Mouse (Mus musculus) olfactory bulb, adult 2 months (tissue): Measurements from ENCODE around the gene Shisa6. TPM values are rescaled to one million over a fixed set of nuclear protein-coding genes. Genes with fewer than 3 reads are reported as not detected.

Experiments used
- H3K27ac ChIP-seq: fragments of 200-500 bp; 2 replicates; pipeline ENCODE4 v1.5.1; 2012; ENCODE audit warnings: low read depth, low read length; ENCODE audit not compliant: insufficient read depth
- H3K4me1 ChIP-seq: fragments of 200-500 bp; 2 replicates; pipeline ENCODE4 v1.6.1; 2012; ENCODE audit warnings: low read length; ENCODE audit not compliant: control insufficient read depth, insufficient read depth
- H3K4me3 ChIP-seq: fragments of 200-500 bp; 2 replicates; pipeline ENCODE4 v1.5.1; 2012; ENCODE audit warnings: mild to moderate bottlenecking, low read depth, low read length, moderate library complexity; ENCODE audit not compliant: insufficient read depth
- CTCF ChIP-seq: fragments of 200-500 bp; IDR thresholded peaks from 2 replicates; pipeline ENCODE4 v1.5.1; 2012; ENCODE audit warnings: low read depth, mild to moderate bottlenecking, low read length, moderate library complexity; ENCODE audit not compliant: insufficient read depth
- POLR2A ChIP-seq: fragments of 200-500 bp; IDR thresholded peaks from 2 replicates; pipeline ENCODE4 v1.6.1; 2012; ENCODE audit warnings: mild to moderate bottlenecking, low read depth, low read length, moderate library complexity; ENCODE audit not compliant: insufficient read depth
- WGBS: fragments of 180-500 bp; shearing (Covaris S2); methylation state at CpG from one replicate; pipeline ENCODE4 v1.1.7; 2018; 5-methylcytosine and 5-hydroxymethylcytosine counted together
- polyA plus RNA-seq: library from polyadenylated mRNA; stranded (reverse); fragments of >200 nt; gene quantifications from 2 replicates; pipeline ENCODE4 v1.2.4, GENCODE M21; 2012; ENCODE audit warnings: low replicate concordance; ENCODE audit not compliant: missing spikeins, insufficient read depth, insufficient read length

The Shisa6 gene
- polyA plus RNA-seq, 1 experiment = not detected

GRCm38 (mm10) chr11:66267029-66267428 is 258.7 kb downstream of the Shisa6 start:
- 57% methylated on average over 3 of the region's 3 CpGs for WGBS
- H3K27ac ChIP-seq = no peak overlapping the region

GRCm38 (mm10) chr11:66265336-66265990 is 260.3 kb downstream of the Shisa6 start:
- no peak overlapping the region for H3K4me3 ChIP-seq
- TF ChIP-seq POLR2A = no peak
- no peak for TF ChIP-seq CTCF
- H3K27ac ChIP-seq = no peak overlapping the region
- H3K4me1 ChIP-seq = no peaks in the 10 kb centered on the region
- WGBS = 96% methylated on average over 1 of the region's 1 CpGs

More at GRCm38 (mm10) chr11:66267029-66267428, 258.7 kb downstream of the Shisa6 start:
- TF ChIP-seq POLR2A (no peak), CTCF (no peak)
- Histone ChIP-seq H3K4me3 (no peak overlapping the region), H3K4me1 (no peaks in the 10 kb centered on the region)

GRCm38 (mm10) chr11:66260205-66260604 is 265.6 kb downstream of the Shisa6 start:
- TF ChIP-seq CTCF (no peak), POLR2A (no peak)
- Histone ChIP-seq H3K4me3 (no peak overlapping the region), H3K4me1 (peaks cover 3% of the 10 kb centered on the region; the same call in 1 of the 2 replicates), H3K27ac (no peak overlapping the region)
- WGBS = 72% methylated on average over 2 of the region's 2 CpGs

GRCm38 (mm10) chr11:66258851-66259250 is 266.9 kb downstream of the Shisa6 start:
- Histone ChIP-seq H3K4me1 (peaks cover 3% of the 10 kb centered on the region; the same call in 1 of the 2 replicates), H3K4me3 (no peak overlapping the region), H3K27ac (no peak overlapping the region)
- 63% methylated on average over 3 of the region's 3 CpGs for WGBS
- TF ChIP-seq CTCF = no peak
- no peak for TF ChIP-seq POLR2A

- TF ChIP-seq POLR2A (no peak), CTCF (no peak)
- H3K4me3 ChIP-seq = no peak overlapping the region
- H3K4me1 ChIP-seq = peaks cover 2% of the 10 kb centered on the region; the same call in 1 of the 2 replicates
- WGBS = 50% methylated on average over 5 of the region's 5 CpGs
- H3K27ac ChIP-seq = no peak overlapping the region
These were observed 278.6 kb downstream of the Shisa6 start for GRCm38 (mm10) chr11:66247115-66247514.

- H3K4me1 ChIP-seq = 0 out of 2 replicates have a peak, but pooled peaks cover 2% of the 10 kb centered on the region
- no peak overlapping the region for H3K27ac ChIP-seq
- no peak overlapping the region for H3K4me3 ChIP-seq
- WGBS = 70% methylated on average over 2 of the region's 2 CpGs
- no peak for TF ChIP-seq POLR2A
- no peak for TF ChIP-seq CTCF
These were observed 289.2 kb downstream of the Shisa6 start for GRCm38 (mm10) chr11:66236557-66236956.

GRCm38 (mm10) chr11:66232891-66233290 is 292.9 kb downstream of the Shisa6 start:
- Histone ChIP-seq H3K4me1 (no peaks in the 10 kb centered on the region), H3K4me3 (no peak overlapping the region)
- WGBS = 77% methylated on average over 1 of the region's 1 CpGs

GRCm38 (mm10) chr11:66222133-66222532 is 303.6 kb downstream of the Shisa6 start:
- TF ChIP-seq CTCF = no peak
- TF ChIP-seq POLR2A = no peak
- no peaks in the 10 kb centered on the region for H3K4me1 ChIP-seq
- no peak overlapping the region for H3K27ac ChIP-seq
- WGBS = 50% methylated on average over 1 of the region's 1 CpGs
- H3K4me3 ChIP-seq = no peak overlapping the region

More at GRCm38 (mm10) chr11:66232891-66233290, 292.9 kb downstream of the Shisa6 start:
- H3K27ac ChIP-seq = no peak overlapping the region
- TF ChIP-seq POLR2A = no peak
- no peak for TF ChIP-seq CTCF

- WGBS = 84% methylated on average over 3 of the region's 3 CpGs
These were observed 307.3 kb downstream of the Shisa6 start for GRCm38 (mm10) chr11:66218469-66218868.

More at GRCm38 (mm10) chr11:66218469-66218868, 307.3 kb downstream of the Shisa6 start:
- Histone ChIP-seq H3K27ac (no peak overlapping the region), H3K4me1 (no peaks in the 10 kb centered on the region), H3K4me3 (no peak overlapping the region)
- TF ChIP-seq POLR2A (no peak), CTCF (no peak)
